Mouse (Mus musculus): ENCODE data around the gene Insl5.

DNA sequence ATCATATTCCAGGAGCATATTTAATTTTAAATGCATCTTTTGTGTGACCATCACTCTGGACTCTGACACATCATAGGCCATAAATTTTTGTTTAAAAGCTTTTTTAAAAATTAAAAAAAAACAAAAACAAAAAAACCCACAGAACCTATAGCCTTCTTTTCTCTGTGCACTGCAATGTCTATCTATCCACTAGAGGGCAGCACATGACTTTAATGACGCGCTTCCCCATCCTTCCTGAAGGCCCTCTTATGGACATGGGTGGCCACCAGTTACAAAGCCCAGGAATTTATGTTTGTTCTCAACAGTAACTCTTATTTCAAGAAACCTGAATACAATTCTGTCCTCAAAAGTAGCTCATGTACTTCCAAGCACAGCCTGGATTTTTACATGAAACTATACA lies 39.7 kb downstream of the Insl5 start:
- TF ChIP-seq CTCF (IDR thresholded peaks at IDR 0.05; ENCODE audit: borderline replicate concordance, insufficient read depth, low read length) (peak; percentile 37; the same call in 1 of the 2 replicates), POLR2A (IDR thresholded peaks at IDR 0.05; ENCODE audit: low read depth, low read length) (no peak)

Data from embryonic fibroblast, embryonic 13.5 days (primary cell).